Mouse (Mus musculus) lung, embryonic 14.5 days (tissue): Measurements from ENCODE around the gene Cep170. TPM values are rescaled to one million over a fixed set of nuclear protein-coding genes. Genes with fewer than 3 reads are reported as not detected.
"Not testable (repeated sequence)": the region's sequence is repeated elsewhere in the genome, so short reads cannot be mapped to it uniquely, and the experiment has no call there.

Source experiments
- ATAC-seq: fragments of 200-750 bp; cut with Nextera tagmentation; 2 replicates; pipeline ENCODE4 v1.8.0; 2017; ENCODE audit warnings: mild to moderate bottlenecking, moderate TSS enrichment, moderate library complexity; ENCODE audit not compliant: insufficient read depth
- DNase-seq: peaks from one replicate; pipeline ENCODE4 v3.0.0-alpha.2; 2015
- H3K27ac ChIP-seq: fragments of 300-500 bp; sonication (generic); 2 replicates; pipeline ENCODE4 v1.5.1; 2014; ENCODE audit warnings: low read depth, mild to moderate bottlenecking, moderate library complexity
- H3K27me3 ChIP-seq: fragments of 300-500 bp; sonication (generic); 2 replicates; pipeline ENCODE4 v1.6.1; 2014; ENCODE audit warnings: low read length, control low read depth; ENCODE audit not compliant: insufficient read depth
- H3K36me3 ChIP-seq: fragments of 300-500 bp; sonication (generic); 2 replicates; pipeline ENCODE4 v1.6.1; 2014; ENCODE audit warnings: control low read depth; ENCODE audit not compliant: insufficient read depth
- H3K4me1 ChIP-seq: fragments of 300-500 bp; sonication (generic); 2 replicates; pipeline ENCODE4 v1.6.1; 2014; ENCODE audit warnings: antibody characterized with exemption, control low read depth; ENCODE audit not compliant: insufficient read depth
- H3K4me2 ChIP-seq: fragments of 300-500 bp; sonication (generic); 2 replicates; pipeline ENCODE4 v1.6.1; 2014; ENCODE audit warnings: mild to moderate bottlenecking
- H3K4me3 ChIP-seq: fragments of 300-500 bp; sonication (generic); 2 replicates; pipeline ENCODE4 v1.5.1; 2014; ENCODE audit warnings: low read depth, low read length
- H3K9ac ChIP-seq: fragments of 300-500 bp; sonication (generic); 2 replicates; pipeline ENCODE4 v1.6.1; 2014
- H3K9me3 ChIP-seq: fragments of 300-500 bp; sonication (generic); 2 replicates; pipeline ENCODE4 v1.6.1; 2016; ENCODE audit warnings: low read depth, low read length, control low read depth
- CTCF ChIP-seq: IDR thresholded peaks from 2 replicates; pipeline ENCODE4 v1.5.1; 2016; ENCODE audit warnings: antibody characterized with exemption, low read depth
- WGBS: fragments of 180-500 bp; shearing (Covaris S2); extraction: QIAGEN DNeasy Blood & Tissue Kit; methylation state at CpG from one replicate; pipeline ENCODE4 v1.1.7; 2014; 5-methylcytosine and 5-hydroxymethylcytosine counted together
- polyA plus RNA-seq: library from polyadenylated mRNA; unstranded; fragments of >200 nt; fragmentation: Nextera tagmentation; extraction: Ambion mirVana; gene quantifications from 2 replicates; pipeline ENCODE4 v1.2.1, GENCODE M21; 2014

Cep170 gene
- polyA plus RNA-seq, 1 experiment from 2014 or later = 29.5 TPM

GRCm38 (mm10) chr1:176847118-176847859, 33.4 kb upstream of the Cep170 start:
- Histone ChIP-seq H3K27ac (no peak overlapping the region), H3K36me3 (0 out of 2 replicates have a peak, but pooled peaks cover 12% of the 10 kb centered on the region), H3K9ac (no peak overlapping the region), H3K9me3 (no peaks in the 10 kb centered on the region), H3K4me1 (no peaks in the 10 kb centered on the region), H3K4me2 (no peak overlapping the region), H3K27me3 (no peaks in the 10 kb centered on the region), H3K4me3 (no peak overlapping the region)
- ATAC-seq (no peak), DNase-seq (no peak)
- no peak for TF ChIP-seq CTCF
- WGBS = 80% methylated on average over 10 of the region's 10 CpGs

- no peaks in the 10 kb centered on the region for H3K9me3 ChIP-seq
- no peak for TF ChIP-seq CTCF
- H3K36me3 ChIP-seq = 0 out of 2 replicates have a peak, but pooled peaks cover 12% of the 10 kb centered on the region
- no peaks in the 10 kb centered on the region for H3K4me1 ChIP-seq
- no peak overlapping the region for H3K4me3 ChIP-seq
- H3K27me3 ChIP-seq = no peaks in the 10 kb centered on the region
- DNase-seq = no peak
- H3K4me2 ChIP-seq = no peak overlapping the region
- no peak for ATAC-seq
- WGBS = 76% methylated on average over 17 of the region's 17 CpGs
- H3K27ac ChIP-seq = no peak overlapping the region
- H3K9ac ChIP-seq = no peak overlapping the region
Measured at GRCm38 (mm10) chr1:176845082-176845977, 31.5 kb upstream of the Cep170 start.

DNA sequence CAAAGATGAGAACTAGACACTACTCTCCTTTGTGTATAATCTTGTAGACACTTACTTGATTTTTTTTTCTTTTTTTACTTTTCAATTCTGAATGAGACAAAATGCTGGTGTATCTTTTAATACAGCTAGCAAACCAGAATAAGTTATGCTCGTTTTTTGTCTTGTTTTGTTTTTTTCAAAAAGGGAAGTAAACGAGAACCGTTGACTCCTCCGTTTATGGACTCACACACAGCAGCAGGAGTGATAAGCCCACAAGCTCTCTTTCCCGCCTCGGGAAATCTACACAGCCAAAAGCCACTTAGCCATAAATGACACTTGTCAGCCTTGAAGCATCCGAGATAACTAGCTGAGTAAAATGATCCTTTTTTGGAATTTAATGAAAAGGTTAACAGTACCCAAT, 22.7 kb upstream of the Cep170 start:
- not testable (repeated sequence) for H3K9ac ChIP-seq, DNase-seq, H3K9me3 ChIP-seq, H3K4me3 ChIP-seq, H3K4me1 ChIP-seq, H3K27me3 ChIP-seq, H3K36me3 ChIP-seq, ATAC-seq, H3K27ac ChIP-seq
- peak overlapping the region; percentile 80 for H3K4me2 ChIP-seq
- WGBS = 43% methylated on average over 7 of the region's 7 CpGs

- H3K36me3 ChIP-seq = no peaks in the 10 kb centered on the region
- DNase-seq (peak; percentile 34), ATAC-seq (peak; percentile 80)
- H3K4me3 ChIP-seq = peak overlapping the region; percentile 41
- no peak overlapping the region for H3K27ac ChIP-seq
- TF ChIP-seq CTCF = no peak
- no peaks in the 10 kb centered on the region for H3K9me3 ChIP-seq
- 1% methylated on average over 41 of the region's 41 CpGs for WGBS
- H3K4me2 ChIP-seq = peak overlapping the region; percentile 80
- no peaks in the 10 kb centered on the region for H3K27me3 ChIP-seq
- no peaks in the 10 kb centered on the region for H3K4me1 ChIP-seq
- peak overlapping the region; percentile 47 for H3K9ac ChIP-seq
Measured at GRCm38 (mm10) chr1:176835501-176836294, 21.8 kb upstream of the Cep170 start.

DNA sequence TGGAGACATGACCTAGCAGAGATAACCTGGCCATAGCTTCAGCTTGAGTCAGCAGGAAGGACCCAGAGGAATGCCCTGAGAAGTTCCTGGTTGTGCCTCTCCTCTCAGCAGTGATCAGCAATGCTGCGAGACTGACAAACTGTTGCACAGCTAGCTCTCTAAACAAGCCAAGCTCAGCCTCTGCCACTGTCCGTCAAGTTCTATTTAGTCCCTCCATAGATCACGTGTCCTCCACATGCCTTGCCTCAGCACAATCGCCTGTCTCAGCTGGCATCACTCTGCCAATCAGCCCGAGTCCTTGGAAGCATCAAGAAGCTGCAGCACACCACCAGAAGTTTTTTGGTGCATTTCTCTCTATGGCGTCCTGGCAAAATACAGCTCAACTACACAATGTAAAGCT, 21.0 kb upstream of the Cep170 start:
- Histone ChIP-seq H3K36me3 (no peaks in the 10 kb centered on the region), H3K27ac (no peak overlapping the region), H3K4me1 (no peaks in the 10 kb centered on the region), H3K27me3 (no peaks in the 10 kb centered on the region), H3K4me3 (peak overlapping the region; percentile 41; the same call in 1 of the 2 replicates), H3K9ac (no peak overlapping the region), H3K4me2 (peak overlapping the region; percentile 80), H3K9me3 (no peaks in the 10 kb centered on the region)
- WGBS = 51% methylated on average over 6 of the region's 6 CpGs
- no peak for DNase-seq
- TF ChIP-seq CTCF = no peak
- ATAC-seq = 0 out of 2 replicates have a peak, but pooled peaks have one; percentile 31

DNA sequence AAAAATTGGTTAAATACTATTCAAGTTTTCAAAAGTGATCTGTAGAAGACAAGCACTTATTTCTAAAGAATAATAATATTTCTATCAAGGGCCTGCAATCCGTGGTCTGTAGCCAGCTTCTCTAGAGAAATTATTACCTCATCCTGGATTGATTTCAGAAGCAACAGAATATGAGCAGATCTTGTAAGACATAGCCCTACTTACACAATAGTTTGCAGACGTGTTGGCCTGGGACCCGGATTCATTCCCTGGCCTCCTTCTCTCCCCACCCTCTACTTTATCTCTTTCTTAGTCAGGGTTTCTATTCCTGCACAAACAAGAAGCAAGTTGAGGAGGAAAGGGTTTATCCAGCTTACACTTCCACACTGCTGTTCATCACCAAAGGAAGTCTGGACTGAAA, 20.1 kb upstream of the Cep170 start:
- H3K27ac ChIP-seq = no peak overlapping the region
- WGBS = 76% methylated on average over 3 of the region's 3 CpGs
- no peak for TF ChIP-seq CTCF
- no peak overlapping the region for H3K4me3 ChIP-seq
- H3K9ac ChIP-seq = no peak overlapping the region
- DNase-seq = no peak
- H3K4me1 ChIP-seq = no peaks in the 10 kb centered on the region
- no peaks in the 10 kb centered on the region for H3K9me3 ChIP-seq
- no peaks in the 10 kb centered on the region for H3K36me3 ChIP-seq
- no peak for ATAC-seq
- H3K27me3 ChIP-seq = no peaks in the 10 kb centered on the region
- H3K4me2 ChIP-seq = no peak overlapping the region
